Mouse (Mus musculus): ENCODE data around the gene Syngr1. TPM values are rescaled to one million over a fixed set of nuclear protein-coding genes. Genes with fewer than 3 reads are reported as not detected.
A peak's percentile ranks its signal among the peaks of the same experiment; 100 is the strongest.

Syngr1 gene
- polyA plus RNA-seq, 1 experiment from 2014 or later, result 8.1 TPM

DNA sequence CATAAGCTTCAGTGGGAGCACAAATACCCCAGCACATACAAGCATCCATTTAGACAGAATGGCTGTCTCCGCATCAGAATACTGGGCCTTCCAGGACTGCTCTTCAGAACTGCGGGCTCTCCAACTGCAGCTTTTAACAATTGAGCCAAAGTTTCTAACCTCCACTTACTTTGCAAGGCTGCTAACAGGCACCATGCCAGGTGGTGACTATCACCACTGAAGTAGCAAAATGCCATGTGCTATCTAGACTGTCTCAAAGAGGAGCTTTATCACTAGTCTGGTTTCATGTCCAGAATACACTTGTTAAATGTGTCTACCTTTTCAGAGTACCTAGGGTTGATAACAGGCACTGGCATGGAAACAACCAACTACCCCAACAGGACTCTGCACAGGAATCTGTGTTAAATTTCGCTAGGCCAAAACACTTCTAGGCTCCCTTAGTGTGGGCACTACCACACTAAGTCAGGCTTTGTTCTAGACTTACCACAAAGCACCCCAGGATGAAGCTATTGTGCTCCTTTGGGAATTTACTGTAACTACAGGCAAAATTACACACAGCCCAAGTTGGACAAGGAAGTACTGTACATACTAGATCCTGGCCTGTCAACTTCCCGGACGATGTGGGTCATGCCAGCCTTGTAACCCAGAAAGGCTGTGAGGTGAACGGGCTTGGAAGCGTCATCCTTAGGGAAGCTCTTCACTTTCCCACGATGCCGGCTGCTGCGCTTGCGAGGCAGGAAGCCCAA lies 9.2 kb upstream of the Syngr1 start:
- Histone ChIP-seq H3K27ac (peak overlapping the region; percentile 48; the same call in 1 of the 2 replicates), H3K27me3 (no peaks in the 10 kb centered on the region), H3K4me2 (replicated peaks) (peak overlapping the region; percentile 71), H3K9me3 (no peaks in the 10 kb centered on the region), H3K4me1 (peaks cover 26% of the 10 kb centered on the region), H3K4me3 (peak overlapping the region; percentile 92), H3K36me3 (peaks cover 50% of the 10 kb centered on the region), H3K9ac (peak overlapping the region; percentile 95)
- ATAC-seq (ENCODE audit: insufficient number of reproducible peaks, insufficient read depth, low FRiP score, low TSS enrichment), result no peak
- WGBS, result 8% methylated on average over 11 of the region's 11 CpGs

GRCm38 (mm10) chr15:80082661-80083275 lies 8.4 kb upstream of the Syngr1 start:
- H3K9ac ChIP-seq, result peak overlapping the region; percentile 95
- WGBS, result under 1% methylated on average over 21 of the region's 21 CpGs
- peak overlapping the region; percentile 92 for H3K4me3 ChIP-seq
- no peak; the same call in 1 of the 2 replicates for ATAC-seq (ENCODE audit: insufficient number of reproducible peaks, insufficient read depth, low FRiP score, low TSS enrichment)
- no peaks in the 10 kb centered on the region for H3K27me3 ChIP-seq
- H3K9me3 ChIP-seq, result no peaks in the 10 kb centered on the region
- H3K4me1 ChIP-seq, result peaks cover 26% of the 10 kb centered on the region
- peak overlapping the region; percentile 94 for H3K27ac ChIP-seq
- H3K4me2 ChIP-seq (replicated peaks), result peak overlapping the region; percentile 71
- H3K36me3 ChIP-seq, result peaks cover 44% of the 10 kb centered on the region

- under 1% methylated on average over 30 of the region's 30 CpGs for WGBS
- H3K9me3 ChIP-seq, result no peaks in the 10 kb centered on the region
- peak; percentile 89 for ATAC-seq (ENCODE audit: insufficient number of reproducible peaks, insufficient read depth, low FRiP score, low TSS enrichment)
- peak overlapping the region; percentile 92 for H3K4me3 ChIP-seq
- peaks cover 26% of the 10 kb centered on the region for H3K4me1 ChIP-seq
- no peaks in the 10 kb centered on the region for H3K27me3 ChIP-seq
- H3K36me3 ChIP-seq, result peaks cover 39% of the 10 kb centered on the region
- H3K9ac ChIP-seq, result peak overlapping the region; percentile 95
- H3K27ac ChIP-seq, result peak overlapping the region; percentile 94
- peak overlapping the region; percentile 71 for H3K4me2 ChIP-seq (replicated peaks)
These were observed 7.8 kb upstream of the Syngr1 start for GRCm38 (mm10) chr15:80083276-80083731.

DNA sequence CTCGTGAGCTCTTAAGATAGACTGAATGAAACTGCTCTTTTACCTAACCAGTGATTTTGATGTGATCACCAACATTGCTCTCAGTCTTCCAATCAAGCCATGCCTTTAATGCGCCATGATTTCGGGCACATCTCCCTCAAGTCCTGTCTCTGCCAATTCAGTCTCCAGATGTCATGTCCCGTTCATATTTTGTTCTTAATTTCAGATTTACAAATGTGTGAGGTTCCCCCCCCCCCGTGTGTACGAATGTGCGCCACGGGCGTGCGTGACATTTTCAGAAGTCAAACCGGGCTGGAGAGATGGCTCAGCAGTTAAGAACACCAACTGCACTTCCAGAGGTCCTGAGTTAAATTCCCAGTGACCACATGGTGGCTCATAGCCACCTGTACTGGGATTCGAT lies 7.4 kb upstream of the Syngr1 start:
- peak overlapping the region; percentile 54 for H3K9ac ChIP-seq
- WGBS, result 2% methylated on average over 12 of the region's 12 CpGs

GRCm38 (mm10) chr15:80087406-80088012 lies 3.6 kb upstream of the Syngr1 start:
- WGBS, result 81% methylated on average over 9 of the region's 9 CpGs
- no peak overlapping the region for H3K9ac ChIP-seq
- no peak for ATAC-seq (ENCODE audit: insufficient number of reproducible peaks, insufficient read depth, low FRiP score, low TSS enrichment)
- no peak overlapping the region for H3K4me3 ChIP-seq
- no peak overlapping the region for H3K4me2 ChIP-seq (replicated peaks)
- no peak overlapping the region for H3K27ac ChIP-seq
- peaks cover 4% of the 10 kb centered on the region; the same call in 1 of the 2 replicates for H3K4me1 ChIP-seq
- H3K36me3 ChIP-seq, result no peaks in the 10 kb centered on the region
- no peaks in the 10 kb centered on the region for H3K9me3 ChIP-seq
- peaks cover 35% of the 10 kb centered on the region for H3K27me3 ChIP-seq

More for the DNA sequence above, 7.4 kb upstream of the Syngr1 start:
- H3K27ac ChIP-seq, result peak overlapping the region; percentile 94
- H3K9me3 ChIP-seq, result no peaks in the 10 kb centered on the region
- peaks cover 26% of the 10 kb centered on the region for H3K4me1 ChIP-seq
- ATAC-seq (ENCODE audit: insufficient number of reproducible peaks, insufficient read depth, low FRiP score, low TSS enrichment), result 0 out of 2 replicates have a peak, but pooled peaks have one; percentile 8
- peak overlapping the region; percentile 71 for H3K4me2 ChIP-seq (replicated peaks)
- H3K27me3 ChIP-seq, result no peaks in the 10 kb centered on the region
- H3K36me3 ChIP-seq, result peaks cover 35% of the 10 kb centered on the region
- peak overlapping the region; percentile 92 for H3K4me3 ChIP-seq

DNA sequence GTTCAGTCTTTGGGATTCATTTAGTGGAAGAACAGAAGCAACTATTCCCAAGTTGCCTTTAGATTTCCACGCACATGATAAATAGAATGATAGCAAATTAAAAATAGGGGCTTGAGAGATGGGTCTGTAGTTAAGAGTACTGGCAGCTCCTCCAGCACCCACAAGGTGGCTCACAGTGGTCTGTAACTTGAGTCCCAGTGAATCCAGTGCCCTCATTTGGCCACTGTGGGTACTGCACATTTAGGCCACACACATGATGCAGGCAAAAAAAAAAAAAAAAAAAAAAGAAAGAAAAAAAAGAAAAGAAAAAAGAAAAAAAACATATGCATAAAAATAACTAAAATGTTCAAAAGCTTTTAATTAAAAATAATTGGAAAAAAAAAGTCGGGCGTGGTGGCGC lies 2.5 kb upstream of the Syngr1 start:
- Histone ChIP-seq H3K4me2 (replicated peaks) (no peak overlapping the region), H3K4me1 (peaks cover 4% of the 10 kb centered on the region; the same call in 1 of the 2 replicates), H3K36me3 (no peaks in the 10 kb centered on the region), H3K9ac (no peak overlapping the region), H3K9me3 (no peaks in the 10 kb centered on the region), H3K4me3 (no peak overlapping the region), H3K27ac (no peak overlapping the region), H3K27me3 (peaks cover 46% of the 10 kb centered on the region)
- WGBS, result 25% methylated on average over 4 of the region's 4 CpGs
- no peak for ATAC-seq (ENCODE audit: insufficient number of reproducible peaks, insufficient read depth, low FRiP score, low TSS enrichment)

DNA sequence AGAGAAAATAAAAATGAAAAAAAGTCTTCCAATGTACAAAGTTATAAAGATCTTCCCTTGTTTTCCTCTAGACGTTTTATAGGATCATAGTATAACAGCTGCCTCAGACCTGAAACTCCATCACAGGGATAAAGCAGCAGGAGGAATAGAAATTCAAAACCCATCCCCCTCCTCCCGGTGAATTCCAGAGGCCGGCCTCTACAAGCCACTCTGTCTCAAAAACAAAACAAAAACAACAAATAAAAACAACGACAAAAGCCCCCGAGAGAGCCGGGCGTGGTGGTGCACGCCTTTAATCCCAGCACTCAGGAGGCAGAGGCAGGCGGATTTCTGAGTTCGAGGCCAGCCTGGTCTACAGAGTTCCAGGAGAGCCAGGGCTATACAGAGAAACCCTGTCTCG lies 979 bp upstream of the Syngr1 start:
- Histone ChIP-seq H3K4me2 (replicated peaks) (no peak overlapping the region), H3K9ac (no peak overlapping the region), H3K9me3 (no peaks in the 10 kb centered on the region), H3K4me3 (no peak overlapping the region), H3K36me3 (no peaks in the 10 kb centered on the region), H3K27ac (no peak overlapping the region), H3K4me1 (peaks cover 4% of the 10 kb centered on the region; the same call in 1 of the 2 replicates), H3K27me3 (peaks cover 51% of the 10 kb centered on the region)
- no peak for ATAC-seq (ENCODE audit: insufficient number of reproducible peaks, insufficient read depth, low FRiP score, low TSS enrichment)
- 70% methylated on average over 11 of the region's 11 CpGs for WGBS

DNA sequence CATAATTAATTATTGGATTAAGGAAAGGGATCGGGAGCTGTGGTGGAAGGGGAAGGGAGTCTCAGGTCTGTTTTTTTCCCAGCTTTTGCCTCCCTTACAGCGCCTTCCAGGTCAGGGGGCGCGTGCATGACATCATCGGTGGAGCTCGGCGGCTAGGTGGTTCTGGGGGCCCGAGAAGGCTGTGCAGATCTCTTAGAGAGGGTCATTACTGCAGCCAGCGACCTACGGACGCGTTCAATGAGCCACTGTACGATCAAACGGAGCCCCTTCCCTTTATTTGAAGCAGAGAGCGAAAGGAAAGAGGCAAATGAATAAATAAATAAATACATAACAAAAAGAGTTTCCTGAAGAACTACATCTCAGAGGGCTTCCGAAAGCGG lies 403 bp upstream of the Syngr1 start:
- peaks cover 54% of the 10 kb centered on the region for H3K27me3 ChIP-seq
- no peak for ATAC-seq (ENCODE audit: insufficient number of reproducible peaks, insufficient read depth, low FRiP score, low TSS enrichment)
- peak overlapping the region; percentile 59 for H3K4me3 ChIP-seq
- peak overlapping the region; percentile 57 for H3K9ac ChIP-seq
- H3K9me3 ChIP-seq, result no peaks in the 10 kb centered on the region
- peak overlapping the region; percentile 87 for H3K4me2 ChIP-seq (replicated peaks)
- H3K4me1 ChIP-seq, result peaks cover 4% of the 10 kb centered on the region; the same call in 1 of the 2 replicates
- 2% methylated on average over 17 of the region's 17 CpGs for WGBS
- no peak overlapping the region for H3K27ac ChIP-seq
- H3K36me3 ChIP-seq, result no peaks in the 10 kb centered on the region

DNA sequence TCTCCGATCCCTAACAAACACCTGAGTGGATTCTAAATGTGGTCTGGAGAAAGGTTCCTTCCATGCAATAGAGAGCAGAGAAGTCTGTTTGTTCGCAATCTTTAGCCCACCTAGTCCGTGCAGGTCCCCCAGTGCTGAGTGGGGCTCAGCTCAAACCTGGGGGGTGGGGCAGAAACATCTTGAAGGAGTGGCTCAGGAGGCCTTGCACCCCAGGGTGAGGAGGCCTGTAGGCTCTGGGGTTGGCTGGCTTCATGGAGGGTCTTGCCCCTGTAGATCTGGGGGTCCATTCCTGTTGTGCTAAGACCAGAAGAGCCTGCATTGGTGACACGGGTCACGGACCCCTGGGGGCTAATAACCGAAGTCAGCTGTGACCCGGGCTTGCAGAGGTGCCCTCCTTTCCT lies 907 bp downstream of the Syngr1 start:
- Histone ChIP-seq H3K4me1 (peaks cover 4% of the 10 kb centered on the region; the same call in 1 of the 2 replicates), H3K4me3 (peak overlapping the region; percentile 59), H3K27me3 (peaks cover 61% of the 10 kb centered on the region), H3K36me3 (no peaks in the 10 kb centered on the region), H3K27ac (no peak overlapping the region), H3K9me3 (no peaks in the 10 kb centered on the region), H3K4me2 (replicated peaks) (peak overlapping the region; percentile 87), H3K9ac (no peak overlapping the region)
- ATAC-seq (ENCODE audit: insufficient number of reproducible peaks, insufficient read depth, low FRiP score, low TSS enrichment), result no peak
- WGBS, result 16% methylated on average over 7 of the region's 7 CpGs

DNA sequence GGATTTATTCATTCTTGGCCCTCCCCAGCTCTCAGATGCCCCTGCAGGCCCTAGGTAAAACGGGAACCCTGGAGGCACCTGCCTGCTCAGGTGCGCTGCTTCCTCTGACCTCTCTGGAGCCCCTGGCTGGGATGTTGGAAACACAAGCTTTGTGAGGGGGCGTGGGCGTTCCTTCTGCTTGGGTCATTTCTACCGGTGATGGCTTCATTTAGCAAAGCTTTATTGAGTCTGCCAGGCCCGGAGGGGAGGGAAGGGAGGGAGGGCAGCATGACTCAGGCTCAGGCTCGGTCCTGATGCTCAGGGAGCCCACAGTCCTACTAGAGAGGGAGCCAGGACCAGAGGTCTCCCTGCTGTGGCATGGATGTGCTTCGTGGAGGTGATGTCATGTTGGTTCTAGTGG lies 1.5 kb downstream of the Syngr1 start:
- Histone ChIP-seq H3K9me3 (no peaks in the 10 kb centered on the region), H3K27me3 (peaks cover 61% of the 10 kb centered on the region), H3K36me3 (no peaks in the 10 kb centered on the region), H3K4me3 (no peak overlapping the region), H3K4me2 (replicated peaks) (peak overlapping the region; percentile 87; the same call in 1 of the 2 replicates), H3K4me1 (peaks cover 10% of the 10 kb centered on the region), H3K9ac (no peak overlapping the region), H3K27ac (no peak overlapping the region)
- 15% methylated on average over 8 of the region's 8 CpGs for WGBS
- no peak for ATAC-seq (ENCODE audit: insufficient number of reproducible peaks, insufficient read depth, low FRiP score, low TSS enrichment)

- 88% methylated on average over 13 of the region's 13 CpGs for WGBS
- H3K36me3 ChIP-seq, result no peaks in the 10 kb centered on the region
- H3K4me3 ChIP-seq, result no peak overlapping the region
These were observed 3.1 kb downstream of the Syngr1 start for GRCm38 (mm10) chr15:80094201-80094600.

More at GRCm38 (mm10) chr15:80094201-80094600, 3.1 kb downstream of the Syngr1 start:
- H3K9ac ChIP-seq, result no peak overlapping the region
- H3K4me1 ChIP-seq, result peaks cover 21% of the 10 kb centered on the region
- no peak overlapping the region for H3K4me2 ChIP-seq (replicated peaks)
- H3K27me3 ChIP-seq, result peaks cover 67% of the 10 kb centered on the region
- no peak overlapping the region for H3K27ac ChIP-seq
- no peaks in the 10 kb centered on the region for H3K9me3 ChIP-seq
- no peak for ATAC-seq (ENCODE audit: insufficient number of reproducible peaks, insufficient read depth, low FRiP score, low TSS enrichment)
